Mouse (Mus musculus) left cerebral cortex, postnatal 25 days (tissue): ENCODE measurements around the gene Zfp932. TPM values are rescaled to one million over a fixed set of nuclear protein-coding genes. Genes with fewer than 3 reads are reported as not detected.
A peak's percentile ranks its signal among the peaks of the same experiment; 100 is the strongest.
"Not testable (repeated sequence)": the region's sequence is repeated elsewhere in the genome, so short reads cannot be mapped to it uniquely, and the experiment has no call there.

Source experiments
- DNase-seq, 2 experiments: peaks; one replicate each; pipeline ENCODE4 v3.0.0; 2022; ENCODE audit warnings: low spot score in 2 of 2, mixed read lengths in 1 of 2
- intact Hi-C: fragments of 180-260 bp; cut with DNase I; formaldehyde crosslinking; loops from one replicate; pipeline ENCODE4 v1.15.1; 2025
- total RNA-seq, 2 experiments: library from RNA; stranded (reverse); gene quantifications; 2 replicates each; pipeline ENCODE4 v1.2.3; 2021

The Zfp932 gene
- total RNA-seq, result 10 to 100 TPM; 44.6 to 56.6 TPM

DNA sequence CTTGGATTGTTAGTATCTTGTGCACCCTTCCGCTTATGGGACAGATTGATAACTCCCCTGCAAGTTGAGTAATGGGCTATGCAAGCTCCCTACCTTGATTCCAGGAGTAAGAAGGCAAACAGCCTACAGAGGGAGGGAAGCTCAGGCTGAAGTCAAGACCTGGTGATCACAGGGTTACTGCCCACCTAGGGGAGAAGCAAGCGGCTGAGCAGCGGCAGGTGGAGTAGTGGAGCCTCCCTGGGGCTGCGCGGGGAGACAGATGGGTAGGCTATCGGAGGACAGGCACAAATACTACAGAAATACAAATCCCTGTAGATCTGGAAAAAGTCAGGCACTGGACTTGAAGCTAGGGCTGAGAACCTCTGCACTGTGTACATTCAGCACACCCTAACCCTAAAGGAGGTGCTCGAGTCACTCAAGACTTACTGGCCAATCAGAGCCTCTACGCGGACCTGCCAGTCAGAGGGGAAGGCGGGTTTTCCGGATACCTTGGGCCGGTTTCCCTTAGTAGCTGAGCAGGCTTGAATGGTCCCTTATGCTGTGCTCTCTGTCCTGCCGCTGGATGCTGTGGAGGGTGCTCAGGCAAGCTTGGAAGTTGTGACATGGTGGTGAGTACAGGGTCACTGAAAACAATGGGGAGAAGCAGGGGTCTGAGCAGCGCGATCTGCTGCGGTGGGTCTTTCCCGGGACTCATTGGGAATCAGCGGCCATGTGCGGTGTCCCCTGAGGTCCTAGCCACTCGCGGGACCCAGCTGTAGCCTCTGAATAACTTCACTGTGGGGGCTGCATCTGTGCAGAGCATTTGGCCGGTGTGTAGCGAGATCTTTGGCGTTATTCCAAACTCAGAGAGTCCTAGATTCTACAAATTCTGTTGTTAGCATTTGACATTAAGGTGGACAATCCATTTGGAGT lies at the start of gene Zfp932:
Gene Zfp932 (plus strand): TSS at position 496 of the 912 bp plus-strand sequence.
- DNase-seq, result peak; percentile 76 to 90
- intact Hi-C loops, result loop anchor here (2.0 to 10.0 kb wide), 2 partner anchors 69 to 131 kb away; no protein-coding TSS in a partner anchor

DNA sequence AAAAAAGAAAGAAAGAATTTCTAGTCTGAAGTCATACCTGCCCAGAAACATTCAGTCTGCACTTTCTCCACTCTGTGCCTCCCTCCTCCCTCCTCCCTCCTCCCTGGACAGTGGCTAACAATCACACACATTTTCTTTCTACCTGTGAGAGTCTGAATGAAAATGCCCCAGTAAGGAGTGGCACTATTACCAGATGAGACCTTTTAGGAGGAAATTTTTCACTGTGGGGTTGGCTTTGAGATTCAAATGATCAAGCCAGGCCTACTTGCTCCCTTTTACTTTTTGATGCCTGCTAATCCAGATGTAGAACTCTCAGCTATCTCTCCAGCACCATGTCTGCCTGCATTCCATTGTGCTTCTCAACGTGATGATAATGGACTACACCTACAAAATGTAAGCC lies 46.0 kb upstream of the Zfp932 start:
- no peak for DNase-seq
- intact Hi-C loops, result loop anchor here (10.0 kb wide), 1 partner anchor 55 kb away; no protein-coding TSS in a partner anchor

DNA sequence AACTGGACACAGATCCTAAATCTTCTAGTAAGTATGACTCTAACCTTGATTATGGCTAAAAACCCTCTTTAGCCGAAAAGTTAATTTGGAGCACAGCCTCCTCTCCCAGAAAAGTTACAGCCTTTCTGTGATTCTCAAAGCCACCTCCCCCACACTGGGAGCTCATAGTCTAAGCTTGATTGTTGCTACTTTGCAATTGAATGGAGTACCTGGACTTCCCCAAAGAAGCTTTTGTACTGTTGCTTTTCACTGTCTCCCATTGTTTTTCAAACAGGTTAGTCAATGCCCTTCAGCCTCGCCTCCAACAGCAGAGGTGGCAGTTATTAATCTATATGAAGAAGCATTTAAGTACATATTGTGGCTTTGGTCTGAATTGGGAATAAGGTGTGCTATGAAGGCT lies 15.6 kb upstream of the Zfp932 start:
- intact Hi-C loops, DNase-seq: not testable (repeated sequence)

DNA sequence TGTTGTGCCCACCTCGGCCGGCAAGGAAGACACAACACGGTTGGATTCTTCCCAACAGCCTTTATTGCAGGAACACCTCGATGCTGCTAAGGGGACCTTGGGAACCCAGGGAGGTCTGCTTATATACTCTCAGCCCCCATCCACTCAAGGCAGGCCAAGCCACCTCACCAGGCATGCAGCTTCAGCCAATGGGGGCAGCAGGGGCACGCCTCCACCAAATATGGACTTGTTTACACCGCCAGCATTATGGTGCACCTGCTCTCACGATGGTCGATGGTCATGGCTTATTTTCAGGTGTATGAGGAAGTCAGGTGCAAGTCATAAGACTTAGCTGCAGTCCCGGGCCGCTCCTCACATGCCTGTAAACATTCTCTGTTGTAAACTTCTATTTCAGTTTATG lies 860 bp upstream of the Zfp932 start:
- not testable (repeated sequence) for DNase-seq
- intact Hi-C loops, result loop anchor here (10.0 kb wide), 1 partner anchor 131 kb away; no protein-coding TSS in a partner anchor

DNA sequence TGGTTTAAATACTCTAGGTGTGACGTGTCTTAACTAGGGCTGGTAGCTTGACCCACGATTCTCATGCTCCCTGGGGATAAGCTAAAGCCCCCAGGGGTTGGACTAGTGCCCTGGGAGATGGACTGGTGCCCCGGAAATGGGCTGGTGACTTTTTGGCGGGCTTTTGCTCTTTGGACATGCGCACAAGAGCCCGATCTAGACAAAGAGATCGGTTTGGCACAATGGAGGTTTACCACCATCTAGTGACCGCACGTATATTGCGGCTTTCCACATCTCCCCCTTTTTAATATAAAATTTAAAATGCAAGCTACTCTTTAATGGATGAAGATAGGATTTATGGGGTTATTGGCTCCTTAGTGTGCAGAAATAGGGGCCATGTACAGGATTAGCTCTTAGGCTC lies 19.5 kb downstream of the Zfp932 start:
- DNase-seq, intact Hi-C loops: not testable (repeated sequence)

DNA sequence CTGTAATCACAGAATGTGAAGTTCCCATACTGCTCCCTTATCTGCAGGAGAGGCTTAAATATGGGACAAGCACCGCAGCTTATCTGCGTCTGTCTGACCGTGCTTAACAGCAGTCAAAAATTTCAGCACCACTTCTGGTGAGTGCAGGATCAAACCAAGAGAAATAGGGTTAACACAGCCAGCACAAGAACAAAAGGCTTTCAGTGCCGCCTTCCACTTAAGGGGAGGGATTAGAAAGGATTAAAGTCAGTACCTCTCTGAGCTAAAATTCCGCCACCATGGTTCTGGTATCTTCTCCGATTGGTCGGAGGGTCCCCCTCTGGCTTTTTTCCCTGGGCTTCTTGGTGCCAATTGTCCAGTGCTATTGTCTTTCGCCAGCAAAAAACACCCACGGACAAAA lies 27.0 kb downstream of the Zfp932 start:
- DNase-seq, result no peak
- intact Hi-C loops, result loop anchor here (2.0 to 10.0 kb wide), 2 partner anchors 418 to 516 kb away; no protein-coding TSS in a partner anchor

DNA sequence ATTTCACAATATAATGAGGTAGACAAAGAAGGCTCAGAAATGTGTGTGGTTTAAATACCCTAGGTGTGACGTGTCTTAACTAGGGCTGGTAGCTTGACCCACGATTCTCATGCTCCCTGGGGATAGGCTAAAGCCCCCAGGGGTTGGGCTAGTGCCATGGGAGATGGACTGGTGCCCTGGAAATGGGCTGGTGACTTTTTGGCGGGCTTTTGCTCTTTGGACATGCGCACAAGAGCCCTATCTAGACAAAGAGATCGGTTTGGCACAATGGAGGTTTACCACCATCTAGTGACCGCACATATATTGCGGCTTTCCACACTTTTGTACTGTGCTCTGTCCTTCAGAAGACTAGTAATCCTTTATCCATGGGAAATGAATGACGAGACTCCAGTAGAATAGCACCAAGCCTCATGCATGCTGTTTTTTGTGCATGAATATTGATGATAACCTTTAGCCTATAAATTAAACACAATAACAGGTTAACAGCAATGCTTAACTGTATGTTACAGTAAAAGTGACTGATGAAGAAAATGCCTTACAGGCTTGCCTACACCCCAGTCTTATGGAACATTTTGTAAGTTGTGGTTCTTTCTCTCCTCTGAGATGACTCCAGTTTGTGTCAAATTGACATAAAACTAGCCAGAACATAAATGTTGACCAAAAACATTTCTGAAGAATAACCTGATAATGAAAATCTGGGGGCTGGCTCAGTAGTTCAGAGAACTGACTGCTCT lies 27.5 kb downstream of the Zfp932 start:
- intact Hi-C loops, result loop anchor here (2.0 to 10.0 kb wide), 2 partner anchors 419 to 517 kb away; no protein-coding TSS in a partner anchor
- DNase-seq, result peak; percentile 44 to 67

DNA sequence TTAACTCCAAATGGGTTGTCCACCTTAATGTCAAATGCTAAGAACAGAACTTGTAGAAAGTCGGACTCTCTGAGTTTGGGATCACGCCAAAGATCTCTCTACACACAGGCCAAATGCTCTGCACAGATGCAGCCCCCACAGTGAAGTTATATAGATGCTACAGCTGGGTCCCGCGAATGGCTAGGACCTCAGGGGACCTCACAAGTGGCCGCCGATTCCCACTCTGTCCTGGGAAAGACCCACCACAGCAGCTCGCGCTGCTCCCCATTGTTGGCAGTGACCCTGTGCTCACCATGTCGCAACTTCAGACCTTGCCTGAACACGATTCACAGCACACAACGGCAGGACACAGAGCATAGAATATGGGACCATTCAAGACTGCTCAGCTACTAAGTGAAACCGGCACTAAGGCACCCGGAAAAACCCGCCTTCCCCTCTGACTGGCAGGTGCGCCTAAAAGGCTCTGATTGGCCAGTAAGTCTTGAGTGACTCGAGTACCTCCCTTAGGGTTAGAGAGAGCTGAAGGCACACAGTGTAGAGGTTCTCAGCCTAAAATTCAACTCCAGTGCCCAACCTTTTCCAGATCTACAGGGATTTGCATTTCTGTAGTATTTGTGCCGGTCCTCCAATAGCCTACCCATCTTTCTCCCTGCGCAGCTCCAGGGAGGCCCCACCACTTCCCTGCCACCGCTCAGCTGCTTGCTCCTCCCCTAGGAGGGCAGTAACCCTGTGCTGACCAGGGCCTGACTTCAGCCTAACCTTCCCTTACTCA lies 61.5 kb downstream of the Zfp932 start:
- intact Hi-C loops, result loop anchor here (5.0 kb wide), 1 partner anchor 34 kb away; the partner anchor contains the start of gene Gm35315
- peak; percentile 81 to 93 for DNase-seq

Other genes starting within 250 kb of the Zfp932 start
- 1 to 10 TPM; 2.4 to 3.2 TPM for gene 4930522L14Rik, start 244.6 kb upstream of the Zfp932 start, total RNA-seq
- gene Gm15446, start 73.1 kb upstream of the Zfp932 start, total RNA-seq, result 10 to 100 TPM; 31.5 to 37.3 TPM
- gene Gm17655, start 76.0 kb downstream of the Zfp932 start, total RNA-seq, result 10 to 100 TPM in 1 of 2 experiments, 1 to 10 TPM in 1; 8.1 to 10.3 TPM
- gene Gm35315, start 97.9 kb downstream of the Zfp932 start, total RNA-seq, result under 1 TPM; 0.25 to 0.53 TPM
- gene Plcxd1, start 103.4 kb downstream of the Zfp932 start, total RNA-seq, result 10 to 100 TPM in 1 of 2 experiments, 1 to 10 TPM in 1; 9.6 to 12.8 TPM
- gene Gtpbp6, start 111.7 kb downstream of the Zfp932 start, total RNA-seq, result 10 to 100 TPM; 80.5 to 95.6 TPM
- 10 to 100 TPM; 17.4 to 18.6 TPM for gene Zfp605, start 113.6 kb downstream of the Zfp932 start, total RNA-seq
- gene Chfr, start 139.3 kb downstream of the Zfp932 start, total RNA-seq, result 10 to 100 TPM; 51.3 to 54.7 TPM
- 10 to 100 TPM; 42.3 to 44.4 TPM for gene Golga3, start 180.2 kb downstream of the Zfp932 start, total RNA-seq
- 10 to 100 TPM; 37.5 to 46.0 TPM for gene Ankle2, start 234.5 kb downstream of the Zfp932 start, total RNA-seq